16 mouse cellular contexts compared by ENCODE assay signal in genomic region chr9:43098922-43099321, GRCm38 (mm10). TPM values are rescaled to one million over a fixed set of nuclear protein-coding genes. Genes with fewer than 3 reads are reported as not detected.
DNase-seq lines count a peak whose midpoint lies in the region; ATAC-seq and TF ChIP-seq lines count a peak whose summit lies in the region.
"Had no signal": no experiment of that assay in that cellular context is flagged by ENCODE, and none has a peak within 500 bp of the region (broad histone marks: within the 10 kb centered on the region; RNA-seq: fewer than 3 reads in every experiment).

No protein-coding gene starts in this region.

- no peaks in the 10 kb centered on the region for H3K27me3 ChIP-seq in erythroblast, embryonic 14.5 days (ENCODE audit: control insufficient read depth)
- H3K27me3 ChIP-seq in liver, embryonic 12.5 days (replicated peaks) = peaks cover 11% of the 10 kb centered on the region; the same call in 1 of the 2 replicates
- no peaks in the 10 kb centered on the region for H3K27me3 ChIP-seq in liver, postnatal 0 days (ENCODE audit: insufficient read depth, low read length)
- H3K27me3 ChIP-seq: hindbrain, embryonic 12.5 days; limb, embryonic 12.5 days; Patski had no signal

- H3K9me3 ChIP-seq in erythroblast, embryonic 14.5 days (ENCODE audit: control insufficient read depth, low read length) = no peaks in the 10 kb centered on the region
- no peaks in the 10 kb centered on the region for H3K9me3 ChIP-seq in liver, embryonic 12.5 days (replicated peaks)
- no peaks in the 10 kb centered on the region for H3K9me3 ChIP-seq in liver, postnatal 0 days (ENCODE audit: low read length)
- H3K9me3 ChIP-seq: hindbrain, embryonic 12.5 days; limb, embryonic 12.5 days had no signal

- no peak for DNase-seq in liver, postnatal 0 days
- DNase-seq in 3T3-L1 (ENCODE audit: low read depth, low spot score) = peak; percentile 40
- no peak for DNase-seq in cerebellum, adult 8-10 months
- DNase-seq in B cell, adult 2 months = no peak
- DNase-seq: adrenal gland, adult 8-10 months; cerebellum, postnatal 36 days; kidney, adult 18-20 months; right cerebral cortex, postnatal 14 days; thymus, postnatal 14 days had no signal

- no peak for ATAC-seq in erythroblast, adult 5-6 weeks (replicated peaks; ENCODE audit: low FRiP score, poor library complexity, severe bottlenecking)
- no peak for ATAC-seq in liver, embryonic 12.5 days
- ATAC-seq in liver, postnatal 0 days = no peak
- ATAC-seq: Patski had no signal

- H3K27ac ChIP-seq in liver, embryonic 12.5 days = no peak overlapping the region
- no peak overlapping the region for H3K27ac ChIP-seq in liver, postnatal 0 days (ENCODE audit: low read depth)
- H3K27ac ChIP-seq in embryonic fibroblast, embryonic 13.5 days (ENCODE audit: insufficient read depth, low read length) = peak overlapping the region; percentile 37; the same call in 1 of the 2 replicates
- H3K27ac ChIP-seq: hindbrain, embryonic 12.5 days; limb, embryonic 12.5 days had no signal

- H3K36me3 ChIP-seq in erythroblast, embryonic 14.5 days (ENCODE audit: control insufficient read depth) = peaks cover 60% of the 10 kb centered on the region
- H3K36me3 ChIP-seq in liver, embryonic 12.5 days = no peaks in the 10 kb centered on the region
- no peaks in the 10 kb centered on the region for H3K36me3 ChIP-seq in liver, postnatal 0 days (replicated peaks; ENCODE audit: insufficient read depth, low read length)
- H3K36me3 ChIP-seq: hindbrain, embryonic 12.5 days; limb, embryonic 12.5 days had no signal

- H3K4me1 ChIP-seq in erythroblast, embryonic 14.5 days (ENCODE audit: control insufficient read depth) = peaks cover 80% of the 10 kb centered on the region
- peaks cover 62% of the 10 kb centered on the region for H3K4me1 ChIP-seq in liver, embryonic 12.5 days
- peaks cover 34% of the 10 kb centered on the region for H3K4me1 ChIP-seq in liver, postnatal 0 days (ENCODE audit: insufficient read depth)
- H3K4me1 ChIP-seq in embryonic fibroblast, embryonic 13.5 days (ENCODE audit: control insufficient read depth, insufficient read depth, low read length) = peaks cover 16% of the 10 kb centered on the region

- TF ChIP-seq EP300 in liver, postnatal 0 days (IDR thresholded peaks at IDR 0.05; ENCODE audit: low read depth) = no peak

- H3K4me3 ChIP-seq in erythroblast, embryonic 14.5 days (replicated peaks) = peak overlapping the region; percentile 41
- H3K4me3 ChIP-seq in liver, embryonic 12.5 days = no peak overlapping the region
- H3K4me3 ChIP-seq in liver, postnatal 0 days (ENCODE audit: low read depth, low read length) = no peak overlapping the region
- no peak overlapping the region for H3K4me3 ChIP-seq in embryonic fibroblast, embryonic 13.5 days (ENCODE audit: insufficient read depth, low read length)
- H3K4me3 ChIP-seq: hindbrain, embryonic 12.5 days; limb, embryonic 12.5 days had no signal

- 0 out of 2 replicates have a peak overlapping the region, but pooled peaks have one; percentile 16 for H3K4me2 ChIP-seq in liver, embryonic 12.5 days
- H3K4me2 ChIP-seq in liver, postnatal 0 days (ENCODE audit: low read depth, low read length) = no peak overlapping the region
- H3K4me2 ChIP-seq: hindbrain, embryonic 12.5 days; limb, embryonic 12.5 days had no signal

- no peak for TF ChIP-seq CTCF in liver, postnatal 0 days (IDR thresholded peaks at IDR 0.05; ENCODE audit: low read depth)
- TF ChIP-seq CTCF in embryonic fibroblast, embryonic 13.5 days (IDR thresholded peaks at IDR 0.05; ENCODE audit: borderline replicate concordance, insufficient read depth, low read length) = no peak

- H3K9ac ChIP-seq in liver, embryonic 12.5 days = no peak overlapping the region
- no peak overlapping the region for H3K9ac ChIP-seq in liver, postnatal 0 days (replicated peaks)
- H3K9ac ChIP-seq: hindbrain, embryonic 12.5 days; limb, embryonic 12.5 days had no signal

- no peak for TF ChIP-seq POLR2A in embryonic fibroblast, embryonic 13.5 days (IDR thresholded peaks at IDR 0.05; ENCODE audit: low read depth, low read length)

- WGBS in liver, embryonic 12.5 days (ENCODE audit: insufficient replicate concordance) = 22% methylated on average over 4 of the region's 4 CpGs
- 30% methylated on average over 4 of the region's 4 CpGs for WGBS in liver, postnatal 0 days (ENCODE audit: insufficient replicate concordance)

RNA-seq across cellular contexts. Expression of gene Arhgef12, which starts 8.1 kb away (rescaled TPM):
- polyA plus RNA-seq in erythroblast, embryonic 14.5 days (2012) = 1.4 and 1.8 TPM in 2 replicates
- 165 and 220 TPM in 2 replicates for total RNA-seq in erythroblast, adult 5-6 weeks (2015; ENCODE audit: low replicate concordance)
- total RNA-seq in erythroblast, adult 5-6 weeks (2017; ENCODE audit: low replicate concordance) = 344 and 355 TPM in 2 replicates
- polyA plus RNA-seq in liver, embryonic 12.5 days (2016; fragmentation: Nextera tagmentation; extraction: Ambion mirVana) = 8.4 and 9.3 TPM in 2 replicates
- 4.3 and 4.8 TPM in 2 replicates for polyA plus RNA-seq in liver, postnatal 0 days (2015; fragmentation: Nextera tagmentation; extraction: Ambion mirVana)
- polyA plus RNA-seq in embryonic fibroblast, embryonic 13.5 days (2011; ENCODE audit: insufficient read length, low read depth, missing spikeins) = 56.1 and 56.6 TPM in 2 replicates

RNA-seq across cellular contexts. Expression of gene Tmem136, which starts 17.4 kb away (rescaled TPM):
- polyA plus RNA-seq in erythroblast, embryonic 14.5 days (2012) = not detected in 2 replicates
- 0.38 and 5.6 TPM in 2 replicates for total RNA-seq in erythroblast, adult 5-6 weeks (2015; ENCODE audit: low replicate concordance)
- 1.9 and 3.1 TPM in 2 replicates for total RNA-seq in erythroblast, adult 5-6 weeks (2017; ENCODE audit: low replicate concordance)
- polyA plus RNA-seq in liver, embryonic 12.5 days (2016; fragmentation: Nextera tagmentation; extraction: Ambion mirVana) = 1.0 and 1.2 TPM in 2 replicates
- polyA plus RNA-seq in liver, postnatal 0 days (2015; fragmentation: Nextera tagmentation; extraction: Ambion mirVana) = 0.44 and 0.92 TPM in 2 replicates
- polyA plus RNA-seq in embryonic fibroblast, embryonic 13.5 days (2011; ENCODE audit: insufficient read length, low read depth, missing spikeins) = 5.5 and 6.6 TPM in 2 replicates
